17 mouse cellular contexts compared by ENCODE assay signal in the genomic region with DNA sequence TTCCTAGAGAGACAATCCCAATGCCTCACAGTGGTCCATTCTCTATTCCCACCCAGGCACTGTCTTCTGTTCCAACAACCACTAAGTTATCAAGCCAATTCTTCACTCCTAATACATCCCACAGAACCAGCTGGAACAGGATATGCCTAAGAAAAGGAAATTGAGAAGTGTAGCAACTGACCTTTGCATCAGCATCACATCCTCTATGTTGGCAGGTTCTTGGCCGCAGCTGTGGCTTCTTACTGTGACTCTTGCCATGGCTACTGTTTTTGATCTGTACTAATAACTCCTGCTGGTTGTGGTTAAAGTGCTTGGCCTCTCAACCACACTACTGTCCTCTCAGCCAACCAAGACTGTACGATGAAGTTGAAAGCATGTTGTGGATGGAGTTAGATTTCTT. TPM values are rescaled to one million over a fixed set of nuclear protein-coding genes. Genes with fewer than 3 reads are reported as not detected.
DNase-seq lines count a peak whose midpoint lies in the region; ATAC-seq and TF ChIP-seq lines count a peak whose summit lies in the region.
"Had no signal": no experiment of that assay in that cellular context is flagged by ENCODE, and none has a peak within 500 bp of the region (broad histone marks: within the 10 kb centered on the region; RNA-seq: fewer than 3 reads in every experiment).

No protein-coding gene starts in this region.

- H3K79me2 ChIP-seq in heart, adult 2 months (replicated peaks; ENCODE audit: control insufficient read depth, insufficient read depth, low read length): no peaks in the 10 kb centered on the region
- no peaks in the 10 kb centered on the region for H3K79me2 ChIP-seq in myocyte (ENCODE audit: control insufficient read depth, insufficient read depth)

- DNase-seq in heart, postnatal 10 days: peak; percentile 5 to 8
- no peak for DNase-seq in heart, adult 2 months
- DNase-seq in left cerebral cortex, postnatal 4 days: peak; percentile 10
- no peak for DNase-seq in left cerebral cortex, adult 8-10 months (ENCODE audit: low spot score in 2 of 2)
- DNase-seq in kidney, postnatal 4 days: peak; percentile 13 to 44
- DNase-seq: cerebellum, postnatal 36 days; liver, embryonic 13.5 days; right cerebral cortex, postnatal 4 days had no signal

- no peaks in the 10 kb centered on the region for H3K27me3 ChIP-seq in heart, adult 2 months (ENCODE audit: control insufficient read depth, insufficient read depth, low read length)
- H3K27me3 ChIP-seq in myocyte (ENCODE audit: control insufficient read depth, insufficient read depth, insufficient read length): no peaks in the 10 kb centered on the region
- H3K27me3 ChIP-seq: embryonic facial prominence, embryonic 13.5 days; heart, embryonic 15.5 days; hindbrain, embryonic 12.5 days; liver, embryonic 13.5 days; neural tube, embryonic 13.5 days had no signal

- no peak for TF ChIP-seq EP300 in heart, adult 2 months (IDR thresholded peaks at IDR 0.05; ENCODE audit: insufficient read depth, low read depth, low read length)

- intact Hi-C loops in heart, postnatal 10 days (cut with DNase I): no loop called here
- intact Hi-C loops in heart, adult 2 months (cut with DNase I): no loop called here
- intact Hi-C loops in left cerebral cortex, postnatal 4 days (cut with DNase I): no loop called here

- H3K4me1 ChIP-seq in heart, adult 2 months (ENCODE audit: control insufficient read depth, insufficient read depth, low read length): no peaks in the 10 kb centered on the region; the same call in none of the 2 replicates
- H3K4me1 ChIP-seq: heart, embryonic 15.5 days; hindbrain, embryonic 12.5 days; limb, embryonic 10.5 days; liver, embryonic 13.5 days; neural tube, embryonic 13.5 days had no signal

- H3K4me3 ChIP-seq in heart, adult 2 months: no peak overlapping the region
- no peak overlapping the region for H3K4me3 ChIP-seq in myocyte
- H3K4me3 ChIP-seq: embryonic facial prominence, embryonic 13.5 days; heart, embryonic 15.5 days; hindbrain, embryonic 12.5 days; limb, embryonic 10.5 days; liver, embryonic 13.5 days; neural tube, embryonic 13.5 days had no signal

- no peak overlapping the region for H3ac ChIP-seq in myocyte (ENCODE audit: control insufficient read depth, insufficient read length)

- H3K36me3 ChIP-seq in heart, adult 2 months (ENCODE audit: control insufficient read depth, insufficient read depth, low read length): no peaks in the 10 kb centered on the region
- no peaks in the 10 kb centered on the region for H3K36me3 ChIP-seq in myocyte (ENCODE audit: control insufficient read depth, insufficient read depth)
- H3K36me3 ChIP-seq: embryonic facial prominence, embryonic 13.5 days; G1E; heart, embryonic 15.5 days; hindbrain, embryonic 12.5 days; limb, embryonic 10.5 days; liver, embryonic 13.5 days; neural tube, embryonic 13.5 days had no signal

- H3K27ac ChIP-seq in heart, adult 2 months: no peak overlapping the region
- H3K27ac ChIP-seq: embryonic facial prominence, embryonic 13.5 days; heart, embryonic 15.5 days; hindbrain, embryonic 12.5 days; limb, embryonic 10.5 days; liver, embryonic 13.5 days; neural tube, embryonic 13.5 days had no signal

- 53% methylated on average over 2 of the region's 2 CpGs for WGBS in heart, adult 2 months

- no peak for TF ChIP-seq CTCF in heart, adult 2 months (IDR thresholded peaks at IDR 0.05)

- no peak overlapping the region for H3K9ac ChIP-seq in heart, adult 2 months (ENCODE audit: low read depth, low read length)
- H3K9ac ChIP-seq: embryonic facial prominence, embryonic 13.5 days; heart, embryonic 15.5 days; hindbrain, embryonic 12.5 days; liver, embryonic 13.5 days; neural tube, embryonic 13.5 days had no signal

- H3K4me2 ChIP-seq in myocyte (ENCODE audit: low read depth): no peak overlapping the region
- H3K4me2 ChIP-seq: embryonic facial prominence, embryonic 13.5 days; heart, embryonic 15.5 days; hindbrain, embryonic 12.5 days; liver, embryonic 13.5 days; neural tube, embryonic 13.5 days had no signal

- TF ChIP-seq POLR2A in heart, adult 2 months (IDR thresholded peaks at IDR 0.05; ENCODE audit: insufficient read depth, low read depth, low read length): no peak
- TF ChIP-seq POLR2A in myocyte (IDR thresholded peaks at IDR 0.05; ENCODE audit: insufficient read length, low read depth): no peak

- ATAC-seq in megakaryocyte-erythroid progenitor cell, adult 5-6 weeks (replicated peaks; ENCODE audit: low FRiP score, low TSS enrichment, poor library complexity, severe bottlenecking): no peak
- ATAC-seq: intestine, postnatal 0 days had no signal

TF ChIP-seq in myocyte, 11 proteins besides CTCF, POLR2A, EP300 and RAD21:
- TF ChIP-seq MYOD1 (IDR thresholded peaks at IDR 0.05; ENCODE audit: control insufficient read depth in 1 of 3, insufficient read length in 2 of 3, low read depth in 2 of 3): peak in 2 of 3 experiments; percentile 24 to 47
- no peak for TF ChIP-seq MYOG (IDR thresholded peaks at IDR 0.05; ENCODE audit: control insufficient read depth in 1 of 3, insufficient read depth in 1 of 3, insufficient read length in 2 of 3, low read depth in 2 of 3)

RNA-seq across cellular contexts. Expression of gene Csl, which starts 30.0 kb away (rescaled TPM):
- 1 to 10 TPM; 2.5 to 3.4 TPM for total RNA-seq in heart, postnatal 10 days (2021)
- 1 to 10 TPM; 3.1 to 3.4 TPM for total RNA-seq in heart, adult 2 months (2021)
- 0.38 and 0.39 TPM in 2 replicates for polyA plus RNA-seq in heart, adult 2 months (2012; rRNA removed)
- under 1 TPM; 0.83 to 0.88 TPM for total RNA-seq in left cerebral cortex, postnatal 4 days (2021)
- under 1 TPM; 0.62 to 0.81 (median 0.71) TPM for total RNA-seq in left cerebral cortex, adult 8-10 months (2022)
- polyA plus RNA-seq in myocyte (2012; fragmentation: generic; extraction: Trizol): 0.08 TPM
- not detected in 2 replicates for total RNA-seq in megakaryocyte-erythroid progenitor cell, adult 5-6 weeks (2014; fragmentation: Nextera tagmentation)
- total RNA-seq in megakaryocyte-erythroid progenitor cell, adult 5-6 weeks (2017): 0.30 TPM in 1 of 2 replicates, not detected in the other
- polyA plus RNA-seq: embryonic facial prominence, embryonic 13.5 days; G1E; hindbrain, embryonic 12.5 days; limb, embryonic 10.5 days; liver, embryonic 13.5 days had no signal

Comparison
In these comparisons a context has a peak if more than half of its experiments do, and no peak if none do; other contexts are left out.
1. DNase-seq: peak in heart, postnatal 10 days (2 of 2), left cerebral cortex, postnatal 4 days (single experiment) and kidney, postnatal 4 days (2 of 2); none in heart, adult 2 months (0 of 2) and left cerebral cortex, adult 8-10 months (0 of 2).